Mouse (Mus musculus): ENCODE results near the gene Olfr15. TPM values are rescaled to one million over a fixed set of nuclear protein-coding genes. Genes with fewer than 3 reads are reported as not detected.
A peak's percentile ranks its signal among the peaks of the same experiment; 100 is the strongest.

The Olfr15 gene
- polyA plus RNA-seq, 1 experiment from 2014 or later, result not detected

- Histone ChIP-seq H3K27ac (replicated peaks) (peak within 1 kb of the TSS; percentile 97), H3K9me3 (no peaks in the 10 kb centered on the region), H3K36me3 (peaks cover 2% of the 10 kb centered on the region; the same call in 1 of the 2 replicates), H3K4me1 (replicated peaks) (peaks cover 33% of the 10 kb centered on the region), H3K27me3 (no peaks in the 10 kb centered on the region), H3K4me2 (peak within 1 kb of the TSS; percentile 71), H3K4me3 (peak within 1 kb of the TSS; percentile 79), H3K9ac (peak within 1 kb of the TSS; percentile 69)
- ATAC-seq (ENCODE audit: low FRiP score, low read depth), result peak; percentile 99
- under 1% methylated on average over 88 of the region's 88 CpGs for WGBS
Observed at GRCm38 (mm10) chr16:3884201-3885064, 53.8 kb downstream of the Olfr15 start, which contains the start of the genes Zfp597 and Gm20695. TSS of gene Zfp597 (minus strand) at chr16:3884561. TSS of gene Gm20695 (plus strand) at chr16:3884648.

- H3K27me3 ChIP-seq, result no peaks in the 10 kb centered on the region
- H3K27ac ChIP-seq (replicated peaks), result peak overlapping the region; percentile 97
- peak overlapping the region; percentile 69 for H3K9ac ChIP-seq
- peak overlapping the region; percentile 79 for H3K4me3 ChIP-seq
- no peaks in the 10 kb centered on the region for H3K9me3 ChIP-seq
- H3K4me1 ChIP-seq (replicated peaks), result peaks cover 33% of the 10 kb centered on the region
- H3K4me2 ChIP-seq, result peak overlapping the region; percentile 71
- 4% methylated on average over 10 of the region's 10 CpGs for WGBS
- 0 out of 2 replicates have a peak, but pooled peaks have one; percentile 0 for ATAC-seq (ENCODE audit: low FRiP score, low read depth)
- H3K36me3 ChIP-seq, result no peaks in the 10 kb centered on the region
Observed at GRCm38 (mm10) chr16:3885065-3885670, 54.5 kb downstream of the Olfr15 start.

GRCm38 (mm10) chr16:3891621-3892295 lies 61.1 kb downstream of the Olfr15 start:
- Histone ChIP-seq H3K4me1 (replicated peaks) (0 out of 2 replicates have a peak, but pooled peaks cover 4% of the 10 kb centered on the region), H3K9me3 (no peaks in the 10 kb centered on the region), H3K36me3 (peaks cover 10% of the 10 kb centered on the region), H3K27me3 (no peaks in the 10 kb centered on the region), H3K27ac (replicated peaks) (no peak overlapping the region), H3K4me3 (no peak overlapping the region), H3K9ac (no peak overlapping the region), H3K4me2 (no peak overlapping the region)
- 95% methylated on average over 14 of the region's 14 CpGs for WGBS
- ATAC-seq (ENCODE audit: low FRiP score, low read depth), result no peak

- no peak for ATAC-seq (ENCODE audit: low FRiP score, low read depth)
- 80% methylated on average over 3 of the region's 3 CpGs for WGBS
- peaks cover 28% of the 10 kb centered on the region for H3K36me3 ChIP-seq
- H3K27ac ChIP-seq (replicated peaks), result no peak overlapping the region
- no peak overlapping the region for H3K9ac ChIP-seq
- H3K4me1 ChIP-seq (replicated peaks), result no peaks in the 10 kb centered on the region
- H3K9me3 ChIP-seq, result no peaks in the 10 kb centered on the region
- no peaks in the 10 kb centered on the region for H3K27me3 ChIP-seq
- no peak overlapping the region for H3K4me2 ChIP-seq
- H3K4me3 ChIP-seq, result no peak overlapping the region
Observed at GRCm38 (mm10) chr16:3893739-3894138, 63.1 kb downstream of the Olfr15 start.

Other genes starting within 250 kb of the Olfr15 start
- gene Olfr161, start 239.8 kb upstream of the Olfr15 start, polyA plus RNA-seq (2015; fragmentation: Nextera tagmentation; extraction: Ambion mirVana), result not detected in 2 replicates
- gene Mefv, start 112.8 kb upstream of the Olfr15 start, polyA plus RNA-seq (2015; fragmentation: Nextera tagmentation; extraction: Ambion mirVana), result not detected in 2 replicates
- gene Zfp263, start 86.8 kb upstream of the Olfr15 start, polyA plus RNA-seq (2015; fragmentation: Nextera tagmentation; extraction: Ambion mirVana), result 46.7 and 47.5 TPM in 2 replicates
- 2.3 and 2.8 TPM in 2 replicates for gene Zfp174, start 16.4 kb downstream of the Olfr15 start, polyA plus RNA-seq (2015; fragmentation: Nextera tagmentation; extraction: Ambion mirVana)
- gene Naa60, start 41.5 kb downstream of the Olfr15 start, polyA plus RNA-seq (2015; fragmentation: Nextera tagmentation; extraction: Ambion mirVana), result 93.0 and 102 TPM in 2 replicates
- 14.8 and 14.9 TPM in 2 replicates for gene Zfp597, start 53.7 kb downstream of the Olfr15 start, polyA plus RNA-seq (2015; fragmentation: Nextera tagmentation; extraction: Ambion mirVana)
- 1.6 and 1.7 TPM in 2 replicates for gene Gm20695, start 53.8 kb downstream of the Olfr15 start, polyA plus RNA-seq (2015; fragmentation: Nextera tagmentation; extraction: Ambion mirVana)
- 13.3 and 18.1 TPM in 2 replicates for gene 1700037C18Rik, start 77.8 kb downstream of the Olfr15 start, polyA plus RNA-seq (2015; fragmentation: Nextera tagmentation; extraction: Ambion mirVana)
- gene Cluap1, start 77.9 kb downstream of the Olfr15 start, polyA plus RNA-seq (2015; fragmentation: Nextera tagmentation; extraction: Ambion mirVana), result 37.7 and 38.2 TPM in 2 replicates
- 0.92 and 0.93 TPM in 2 replicates for gene Nlrc3, start 145.8 kb downstream of the Olfr15 start, polyA plus RNA-seq (2015; fragmentation: Nextera tagmentation; extraction: Ambion mirVana)
- gene Slx4, start 172.9 kb downstream of the Olfr15 start, polyA plus RNA-seq (2015; fragmentation: Nextera tagmentation; extraction: Ambion mirVana), result 27.4 and 31.3 TPM in 2 replicates
- 4.3 and 7.8 TPM in 2 replicates for gene Dnase1, start 206.1 kb downstream of the Olfr15 start, polyA plus RNA-seq (2015; fragmentation: Nextera tagmentation; extraction: Ambion mirVana)
- 52.4 and 54.4 TPM in 2 replicates for gene Trap1, start 246.9 kb downstream of the Olfr15 start, polyA plus RNA-seq (2015; fragmentation: Nextera tagmentation; extraction: Ambion mirVana)